Mouse (Mus musculus) left cerebral cortex, postnatal 36 days (tissue): ENCODE data around the gene Slc7a11. TPM values are rescaled to one million over a fixed set of nuclear protein-coding genes. Genes with fewer than 3 reads are reported as not detected.

ENCODE experiments used
- DNase-seq, 2 experiments: peaks; one replicate each; pipeline ENCODE4 v3.0.0; 2021 to 2022; ENCODE audit warnings: low spot score in 2 of 2, mixed read lengths in 1 of 2
- intact Hi-C: fragments of 180-260 bp; cut with DNase I; formaldehyde crosslinking; loops from one replicate; pipeline ENCODE4 v1.15.1; 2025
- total RNA-seq, 2 experiments: library from RNA; stranded (reverse); gene quantifications; 2 replicates each; pipeline ENCODE4 v1.2.3; 2021

Gene Slc7a11
- total RNA-seq, 2 experiments from 2014 or later: 18.1 to 26.0 TPM

DNA sequence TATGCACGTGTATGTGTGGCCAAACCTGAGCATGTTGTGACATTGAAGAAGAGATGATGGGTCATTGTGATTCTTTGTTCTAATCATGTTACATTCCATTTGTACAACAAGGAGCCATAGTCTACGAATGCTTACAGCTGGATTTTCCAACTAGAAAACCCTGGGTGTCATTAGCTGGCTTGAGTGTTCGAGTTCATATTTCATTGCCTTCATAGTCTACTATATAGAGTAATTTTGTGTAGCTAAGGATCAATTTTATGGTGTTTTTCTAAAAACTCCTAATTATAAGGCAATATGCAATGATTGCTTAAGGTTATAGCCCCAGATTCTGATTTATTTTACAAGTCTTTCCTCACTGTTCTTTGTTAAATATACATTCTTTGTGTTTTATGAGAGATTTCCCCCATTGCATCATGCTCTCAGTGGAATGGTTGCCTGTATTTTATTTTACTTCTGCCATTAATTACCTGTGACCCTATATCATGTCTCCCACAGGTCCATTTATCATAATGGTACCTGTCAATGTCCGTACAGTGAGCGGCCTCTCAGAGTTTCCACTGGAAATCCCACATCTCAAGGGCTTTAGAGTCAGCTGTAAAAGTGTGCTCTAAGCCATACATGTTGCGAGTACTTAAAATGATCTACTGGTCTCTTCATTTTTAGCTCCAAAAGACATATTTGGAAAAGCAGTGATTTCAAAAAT is 193.7 kb downstream of the Slc7a11 start:
- intact Hi-C loops: no loop called here
- DNase-seq: no peak

DNA sequence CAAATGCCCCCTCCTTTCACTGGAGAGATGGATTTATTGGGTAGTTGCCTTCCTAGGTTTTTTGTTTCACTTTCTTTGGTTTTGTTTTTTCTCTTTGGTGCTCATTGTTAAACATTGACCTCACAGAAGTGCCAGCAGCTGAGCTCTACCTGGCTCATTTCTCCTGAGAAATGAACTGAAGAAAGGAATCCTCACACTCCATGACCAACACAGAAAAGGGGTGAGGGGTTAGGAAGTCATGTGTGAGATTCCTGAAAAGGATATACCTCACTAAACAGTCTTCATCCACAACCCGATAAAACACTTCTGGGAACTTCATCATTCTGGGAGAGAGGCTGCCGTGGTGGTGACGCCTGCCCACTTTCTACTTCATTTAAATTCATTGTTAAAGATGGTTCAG is 207.4 kb downstream of the Slc7a11 start:
- no peak for DNase-seq
- intact Hi-C loops: no loop called here

DNA sequence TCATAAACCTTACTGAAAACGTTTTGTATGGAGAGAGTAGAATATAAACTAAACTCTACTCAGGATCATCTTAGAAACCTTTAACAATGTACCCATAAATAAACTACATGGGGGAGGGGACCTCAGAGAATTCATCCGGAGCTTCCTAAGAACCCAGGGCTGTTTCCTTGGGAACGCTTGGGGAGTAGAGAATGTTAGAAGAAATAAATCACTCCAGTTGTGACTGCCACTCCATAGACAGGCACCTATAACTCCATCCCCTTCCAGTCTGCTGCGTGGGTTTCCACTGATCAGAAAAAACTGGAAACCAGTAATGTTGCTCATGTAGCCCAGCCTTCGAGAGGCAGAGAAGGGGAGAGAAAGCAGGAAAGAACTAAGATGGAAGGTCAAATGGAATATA is 210.3 kb downstream of the Slc7a11 start:
- DNase-seq: no peak
- intact Hi-C loops: no loop called here

DNA sequence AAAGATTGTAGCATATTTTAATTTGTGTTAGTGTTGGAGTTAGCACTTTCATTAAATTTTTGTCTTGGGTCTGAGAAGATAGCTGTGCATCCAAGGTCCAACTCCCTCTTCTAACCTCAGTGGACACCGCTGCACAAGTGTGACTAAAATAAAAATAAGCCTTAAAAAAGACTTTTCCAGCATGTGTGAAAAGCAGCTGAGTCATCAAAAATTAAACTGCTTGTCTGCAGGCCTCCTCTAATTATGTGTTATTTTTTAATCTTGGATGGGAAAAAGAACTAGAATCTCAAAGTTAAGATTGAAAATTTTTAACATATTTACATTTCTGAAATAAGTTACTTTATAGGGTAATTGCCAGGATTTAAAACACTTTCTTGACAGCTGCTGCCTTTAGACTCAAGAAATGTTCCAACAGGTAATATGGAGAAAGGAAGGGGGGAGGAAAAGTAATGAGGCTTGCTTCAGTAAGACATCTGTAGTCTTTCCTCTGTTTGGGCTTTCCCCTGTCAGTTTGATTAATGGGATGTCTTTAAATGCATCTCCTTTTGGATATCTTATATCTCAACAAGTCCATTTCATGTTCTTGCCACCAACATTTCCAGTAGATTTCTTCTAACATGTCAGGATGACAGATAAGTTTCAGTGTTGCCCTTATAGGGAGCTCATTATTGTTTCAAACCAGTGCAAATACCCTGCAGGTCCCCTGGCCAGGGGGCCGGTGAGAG is 218.9 kb downstream of the Slc7a11 start:
- no peak for DNase-seq
- intact Hi-C loops: no loop called here

DNA sequence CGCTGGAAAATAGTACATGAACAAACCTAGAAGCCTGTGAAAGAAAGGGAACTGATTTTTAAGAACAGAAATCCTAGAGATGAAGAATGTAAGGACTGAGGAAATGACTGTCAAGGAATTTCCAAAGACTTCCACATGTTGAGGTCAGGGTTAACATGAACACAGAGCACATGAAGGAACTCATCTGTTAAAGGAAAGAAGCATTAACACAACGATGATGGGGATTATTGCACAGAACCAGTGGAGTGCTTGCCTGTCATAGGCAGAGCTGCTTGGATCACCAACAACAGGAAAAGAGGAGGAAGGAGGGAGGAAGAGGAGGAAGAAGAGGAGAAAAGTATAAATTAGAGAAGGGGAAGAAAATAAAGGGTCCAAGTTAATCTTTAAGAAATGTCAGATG is 223.0 kb downstream of the Slc7a11 start:
- intact Hi-C loops: no loop called here
- no peak for DNase-seq

DNA sequence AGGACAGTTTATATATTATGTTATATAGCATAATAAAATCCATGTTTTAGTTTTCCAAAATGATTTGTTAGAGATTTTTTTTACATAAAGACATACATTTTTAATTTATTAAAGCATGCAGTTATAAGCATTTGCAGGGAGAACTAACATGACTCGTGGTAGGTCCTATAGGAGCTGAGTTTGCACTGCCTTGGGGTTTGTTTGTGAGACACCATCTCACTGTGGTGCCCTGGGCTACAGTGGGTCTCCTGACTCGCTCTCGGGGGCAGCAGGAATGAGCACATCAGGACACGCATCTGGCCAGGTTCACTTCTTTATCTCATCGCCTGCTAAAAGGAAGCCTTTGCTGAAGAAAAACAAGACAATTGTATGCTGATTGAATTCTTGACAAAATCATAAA is 257.0 kb downstream of the Slc7a11 start:
- intact Hi-C loops: no loop called here
- no peak for DNase-seq

DNA sequence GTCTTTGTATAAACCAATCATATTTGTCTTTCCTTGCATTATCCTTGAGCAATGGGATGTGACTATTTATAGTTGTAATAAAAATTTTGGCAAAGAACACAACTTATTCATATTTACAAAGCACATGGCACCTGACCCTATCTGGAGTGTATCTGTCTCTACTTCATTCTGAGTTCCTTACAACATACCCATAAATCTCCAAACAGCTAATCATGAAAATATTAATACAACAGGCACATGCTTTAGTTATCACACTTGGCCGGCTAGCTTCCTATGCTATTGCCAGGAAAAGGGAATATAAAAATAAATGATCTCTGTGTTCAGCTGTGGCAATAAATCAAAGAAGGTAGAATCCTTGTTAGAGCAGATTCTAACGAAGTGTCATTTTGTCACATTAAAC is 257.5 kb downstream of the Slc7a11 start:
- no peak for DNase-seq
- intact Hi-C loops: no loop called here

DNA sequence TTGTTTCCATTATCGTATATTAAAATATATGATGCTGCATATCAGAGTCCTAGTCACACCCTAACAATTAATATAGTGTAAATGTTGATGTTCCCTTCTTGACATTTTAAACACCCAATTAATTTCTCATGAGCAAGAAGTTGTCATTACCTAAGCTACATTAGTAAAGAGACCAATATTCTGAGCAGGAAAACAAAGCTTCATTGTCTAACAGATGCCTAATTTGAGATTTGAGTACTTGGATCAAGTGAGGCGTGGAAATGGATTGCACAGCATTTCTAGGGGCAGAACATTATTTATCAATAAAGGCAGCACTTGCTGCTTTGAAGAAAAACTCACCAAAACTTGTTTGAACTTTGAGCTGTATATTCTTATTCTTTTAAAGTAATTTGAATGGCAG is 282.7 kb downstream of the Slc7a11 start:
- intact Hi-C loops: no loop called here
- DNase-seq: no peak

DNA sequence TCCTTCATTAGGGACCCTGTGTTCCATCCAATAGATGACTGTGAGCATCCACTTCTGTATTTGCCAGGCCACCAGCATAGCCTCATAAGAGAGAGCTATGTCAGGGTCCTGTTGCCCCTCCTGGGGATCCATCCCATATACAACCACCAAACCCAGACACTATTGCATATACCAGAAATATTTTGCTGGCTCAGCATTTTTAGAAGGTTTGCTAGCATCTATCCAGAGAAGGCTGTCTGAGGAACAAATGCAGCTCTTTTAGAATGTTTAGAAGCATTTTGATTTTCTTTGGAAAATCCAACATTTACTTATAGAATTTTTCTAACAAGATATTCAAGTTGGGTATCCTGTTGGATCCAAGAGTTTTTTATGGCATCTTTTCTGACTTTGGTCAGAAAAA is 299.3 kb downstream of the Slc7a11 start:
- intact Hi-C loops: no loop called here
- no peak for DNase-seq

DNA sequence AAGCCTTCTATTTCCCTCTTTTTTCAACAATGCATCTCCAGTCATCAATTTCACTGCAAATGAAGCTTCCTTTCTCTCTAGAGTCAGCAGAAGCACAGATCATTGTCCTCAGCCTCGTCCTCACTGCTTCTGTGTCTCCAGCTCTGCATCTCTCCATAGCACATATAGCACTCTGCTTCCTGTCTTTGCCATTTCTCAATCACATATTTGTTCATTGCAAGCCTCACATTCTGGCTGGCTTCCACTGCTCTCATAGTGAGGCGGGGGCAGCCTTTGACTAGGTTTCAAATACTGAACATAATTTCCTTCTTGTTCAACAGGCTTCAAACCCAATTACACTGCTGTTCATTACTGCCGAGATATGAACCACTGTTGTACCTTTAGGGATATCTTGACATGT is 305.1 kb downstream of the Slc7a11 start:
- no peak for DNase-seq
- intact Hi-C loops: no loop called here

DNA sequence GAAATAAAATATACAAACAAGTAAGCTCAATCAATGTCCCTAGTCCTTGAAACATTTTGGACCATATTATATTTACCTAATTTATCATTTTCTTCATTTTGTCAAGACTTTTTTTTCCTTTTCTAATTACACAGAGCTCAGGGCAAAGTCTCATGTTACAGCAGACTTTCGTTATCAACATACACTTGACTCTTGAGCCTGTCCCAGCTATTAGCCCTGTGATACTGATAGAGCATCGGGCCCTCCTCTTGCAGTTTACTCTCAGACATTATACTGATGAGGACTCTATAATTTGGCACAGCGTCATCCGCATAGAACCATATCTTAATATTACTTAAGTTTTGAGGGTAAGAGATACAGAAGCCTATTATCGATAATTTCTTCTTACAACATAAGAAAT is 311.2 kb downstream of the Slc7a11 start:
- no peak for DNase-seq
- intact Hi-C loops: no loop called here

DNA sequence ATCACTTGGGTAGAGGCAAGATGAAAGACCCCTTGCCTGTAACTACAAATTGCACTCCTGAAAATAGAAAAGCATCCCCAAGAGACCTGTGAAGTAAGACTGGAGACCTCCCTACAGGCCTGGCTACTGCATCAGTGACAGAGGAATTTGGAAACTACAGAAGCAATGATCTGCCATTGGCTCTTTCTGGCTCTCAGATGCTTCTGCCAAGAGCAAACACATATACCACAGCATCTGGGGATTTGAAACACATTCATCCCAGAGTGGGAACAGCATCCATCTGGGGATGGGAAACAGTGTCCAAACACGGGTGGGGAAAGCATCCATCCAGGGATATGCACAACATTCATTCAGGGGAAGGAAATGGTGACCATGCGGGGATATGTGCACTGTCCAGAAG is 313.1 kb downstream of the Slc7a11 start:
- intact Hi-C loops: no loop called here

DNA sequence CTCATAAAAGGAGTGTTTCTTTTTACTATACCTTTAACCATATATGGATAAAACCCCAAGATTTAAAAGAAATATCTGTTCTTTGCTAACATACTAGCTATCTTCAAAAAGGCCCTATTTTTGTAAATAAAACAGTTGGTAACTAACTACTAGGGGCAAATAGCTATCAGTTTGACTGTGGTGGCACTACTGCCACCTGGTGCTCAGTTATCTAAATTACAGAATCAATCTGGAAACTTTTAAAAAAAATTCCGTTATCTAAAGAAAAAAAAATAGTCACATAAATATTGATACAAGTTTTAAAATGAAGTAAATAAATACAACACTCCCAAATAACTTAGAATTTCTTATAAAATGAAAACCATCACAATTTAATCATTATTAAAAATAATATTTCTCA is 322.4 kb downstream of the Slc7a11 start:
- intact Hi-C loops: no loop called here
- no peak for DNase-seq

More for the DNA sequence above, 313.1 kb downstream of the Slc7a11 start:
- DNase-seq: no peak

DNA sequence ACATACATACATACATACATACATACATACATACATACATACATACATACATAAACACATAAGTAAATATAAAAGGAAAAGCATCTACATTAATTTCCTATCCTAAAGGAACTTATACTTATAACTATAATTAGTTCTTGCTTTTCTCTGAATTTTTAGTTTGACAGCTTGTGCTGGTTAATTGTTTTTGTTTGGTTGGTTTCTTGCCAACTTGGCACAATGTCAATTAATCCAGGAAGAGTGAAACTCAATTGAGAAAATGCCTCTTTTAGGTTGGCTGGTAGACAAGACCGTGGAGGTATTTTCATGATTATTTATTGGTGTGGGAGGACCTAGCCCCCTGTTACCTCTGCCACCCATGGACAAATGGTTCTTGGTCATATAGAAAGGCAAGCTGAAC is 327.1 kb downstream of the Slc7a11 start:
- intact Hi-C loops: no loop called here
- no peak for DNase-seq

DNA sequence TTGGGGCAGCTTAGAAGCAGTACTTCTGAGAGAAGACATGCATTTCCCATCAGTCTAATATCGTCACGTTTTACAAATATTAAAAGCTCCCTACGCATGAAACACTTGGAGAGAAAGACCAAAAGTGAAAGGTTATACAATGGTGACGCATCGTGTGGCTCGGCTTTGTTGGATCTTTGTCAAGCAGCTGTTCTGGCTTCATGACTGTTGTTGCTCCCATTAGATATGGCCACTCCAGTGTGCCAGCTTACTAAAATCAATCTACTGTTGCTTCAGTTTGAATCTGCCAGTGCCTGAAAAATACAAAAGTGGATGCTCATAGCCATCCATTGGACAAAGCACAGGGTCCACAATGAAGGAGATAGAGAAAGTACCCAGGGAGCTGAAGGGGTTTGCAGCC is 337.9 kb downstream of the Slc7a11 start:
- intact Hi-C loops: no loop called here

DNA sequence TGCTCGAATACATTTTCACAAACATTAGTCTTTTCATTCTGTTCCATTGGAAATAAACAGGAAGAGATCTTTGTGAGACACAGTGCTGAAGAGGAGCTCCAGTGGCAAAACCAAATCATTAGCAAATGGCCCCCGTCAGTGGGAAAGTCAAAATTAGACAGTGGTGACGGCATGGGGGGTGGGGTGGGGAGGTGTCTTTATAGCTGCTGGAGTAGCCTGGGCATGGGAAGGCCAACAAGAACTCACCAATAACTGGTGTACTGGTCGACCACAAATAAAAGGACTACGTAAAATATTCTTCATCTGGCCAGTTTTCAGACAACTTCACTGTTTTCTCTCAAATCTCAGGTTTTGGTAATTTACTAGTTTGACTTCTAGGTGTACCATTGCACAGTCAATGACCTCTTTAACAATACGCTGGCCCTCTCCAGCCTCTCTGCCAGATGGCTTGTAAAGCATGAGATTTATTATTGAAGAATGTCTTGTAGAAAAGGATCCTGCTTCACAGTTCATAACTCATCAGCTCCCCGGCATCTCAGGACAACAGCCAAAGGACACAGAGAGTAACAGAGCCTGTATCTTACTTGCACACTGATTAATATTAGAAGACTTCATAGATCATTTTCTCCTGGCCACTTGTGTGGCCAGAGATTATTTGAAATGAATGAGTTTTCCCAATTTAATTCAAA is 348.9 kb downstream of the Slc7a11 start:
- intact Hi-C loops: no loop called here
- no peak for DNase-seq

More for the DNA sequence above, 337.9 kb downstream of the Slc7a11 start:
- no peak for DNase-seq

DNA sequence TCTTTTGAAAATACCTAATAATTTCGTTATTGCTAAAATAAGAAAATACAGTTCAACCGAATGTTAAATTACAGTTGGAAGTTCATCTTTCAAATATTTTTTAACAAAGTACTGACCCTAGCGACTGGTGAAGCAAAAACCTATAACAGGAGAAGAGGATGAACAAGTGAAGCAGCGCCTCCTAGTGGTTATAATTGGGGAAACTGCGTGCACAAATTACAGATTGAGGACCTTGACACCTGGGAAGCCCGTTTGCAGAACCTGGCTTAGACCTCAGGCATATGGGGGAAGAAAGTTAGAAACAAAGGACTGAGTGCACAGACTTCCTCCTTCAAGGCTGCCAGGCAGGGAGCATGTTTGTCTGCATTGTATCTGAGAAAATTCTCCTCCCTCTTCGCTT is 366.4 kb downstream of the Slc7a11 start:
- peak; percentile 16 to 41 for DNase-seq
- intact Hi-C loops: loop anchor here (5.0 kb wide), 2 partner anchors 815 to 985 kb away; no protein-coding TSS in a partner anchor

DNA sequence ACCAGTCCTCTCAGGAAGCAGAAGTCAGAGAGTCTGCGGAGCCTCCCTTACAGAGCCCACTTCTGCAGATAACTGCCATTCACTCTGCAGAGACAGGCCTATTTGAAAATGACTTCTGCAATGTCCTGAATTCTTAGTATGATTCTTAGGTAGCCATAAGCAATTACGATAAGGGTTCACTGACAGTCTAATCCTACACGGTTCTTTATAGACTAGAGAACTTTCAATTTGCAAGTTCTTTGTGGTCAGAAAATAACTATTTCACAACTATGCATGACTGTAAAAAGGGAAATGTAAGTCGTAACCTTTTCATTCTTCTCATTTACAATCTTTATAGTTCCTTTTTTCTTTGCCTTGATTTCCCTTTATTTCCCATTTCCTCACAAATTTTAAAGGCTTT is 380.0 kb downstream of the Slc7a11 start:
- DNase-seq: no peak
- intact Hi-C loops: no loop called here

DNA sequence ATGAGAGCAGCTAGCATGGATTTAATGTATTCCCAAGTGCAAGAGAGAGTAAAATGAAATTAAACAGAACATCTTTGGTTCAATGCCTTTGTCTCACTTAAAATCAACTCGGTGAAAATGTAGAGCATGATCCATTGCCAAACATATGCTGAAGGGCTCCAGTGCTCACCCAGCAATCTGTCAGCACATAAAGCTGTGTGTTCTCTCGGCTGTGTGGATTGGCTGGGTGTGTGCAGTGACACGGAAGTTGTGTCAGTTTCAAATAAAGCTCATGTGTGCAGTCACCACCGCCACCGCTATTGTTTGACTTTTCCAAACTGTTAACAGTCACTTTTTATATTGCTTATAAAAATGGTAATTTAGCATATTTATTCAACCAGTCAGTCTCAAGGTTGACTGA is 398.7 kb downstream of the Slc7a11 start:
- DNase-seq: no peak
- intact Hi-C loops: no loop called here

DNA sequence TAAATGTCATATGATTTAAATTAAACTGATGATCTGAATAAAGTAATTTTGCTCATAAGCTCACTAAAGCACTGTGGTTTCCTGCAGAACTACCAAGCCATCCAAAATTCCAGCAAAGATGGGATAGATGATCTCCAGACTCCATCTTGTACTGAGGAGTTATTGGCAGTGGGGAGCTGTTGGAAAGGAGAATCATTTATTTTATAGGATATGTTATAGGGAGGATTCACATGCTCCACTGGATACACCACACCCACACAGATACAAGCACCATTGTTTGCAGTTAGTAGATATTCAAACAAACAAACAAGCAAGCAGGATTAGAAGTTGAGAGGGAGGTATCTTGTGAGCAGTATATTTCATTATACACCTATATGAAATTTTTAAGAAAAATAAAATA is 399.3 kb downstream of the Slc7a11 start:
- intact Hi-C loops: no loop called here
- no peak for DNase-seq

DNA sequence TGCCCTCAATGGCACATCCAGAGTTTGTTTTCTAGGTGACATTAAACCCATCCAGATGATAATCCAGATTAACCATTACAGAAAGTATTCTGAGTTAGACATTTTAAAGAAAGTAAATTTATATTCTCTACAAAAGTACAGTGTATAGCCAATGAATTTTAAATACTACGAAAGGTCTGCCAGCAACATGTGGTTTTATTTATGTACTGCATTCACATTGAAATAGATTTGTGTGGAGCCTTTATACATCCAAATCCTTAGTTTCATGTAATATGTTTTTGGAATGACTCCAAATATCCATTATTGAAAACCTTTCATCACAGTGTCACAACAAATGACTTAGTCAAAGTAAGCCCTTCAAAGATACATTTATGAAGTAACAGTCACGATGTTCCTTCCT is 402.3 kb downstream of the Slc7a11 start:
- DNase-seq: no peak

More for the DNA sequence above, 402.3 kb downstream of the Slc7a11 start:
- intact Hi-C loops: no loop called here
